Mouse (Mus musculus) MEL (cell line): ENCODE data around the gene Cacna2d4. TPM values are rescaled to one million over a fixed set of nuclear protein-coding genes. Genes with fewer than 3 reads are reported as not detected.

ENCODE experiments used
- DNase-seq: peaks from one replicate; pipeline ENCODE4 v3.0.0; 2011; ENCODE audit warnings: low read depth, low spot score
- H3K27ac ChIP-seq: 2 replicates; pipeline ENCODE4 v1.5.1; 2012; ENCODE audit warnings: low read depth, mild to moderate bottlenecking, control low read depth, low read length, moderate library complexity; ENCODE audit not compliant: control insufficient read depth
- H3K27me3 ChIP-seq, 2 experiments: fragments of 150-350 bp in 1 of 2; sonication (generic) in 1 of 2; 2 replicates each; pipeline ENCODE4 v1.6.1; 2012; ENCODE audit warnings: low read length in 2 of 2, mild to moderate bottlenecking in 2 of 2, improper control_type of control experiment in 1 of 2, moderate library complexity in 1 of 2; ENCODE audit not compliant: insufficient read depth in 2 of 2, control insufficient read depth in 1 of 2
- H3K36me3 ChIP-seq, 2 experiments: 2 replicates each; pipeline ENCODE4 v1.6.1; 2012 to 2014; ENCODE audit warnings: low read length in 2 of 2, improper control_type of control experiment in 1 of 2, inconsistent platforms in 1 of 2, mild to moderate bottlenecking in 1 of 2; ENCODE audit not compliant: insufficient read depth in 2 of 2, control insufficient read depth in 1 of 2
- H3K4me1 ChIP-seq, 2 experiments: fragments of 150-350 bp in 1 of 2; sonication (generic) in 1 of 2; 2 replicates each; pipeline ENCODE4 v1.6.1; 2012; ENCODE audit warnings: low read length in 2 of 2, improper control_type of control experiment in 1 of 2, mild to moderate bottlenecking in 1 of 2; ENCODE audit not compliant: insufficient read depth in 2 of 2, control insufficient read depth in 1 of 2
- H3K4me3 ChIP-seq, 2 experiments: fragments of 150-350 bp in 1 of 2; sonication (generic) in 1 of 2; 2 replicates each; pipeline ENCODE4 v1.5.1; 2012; ENCODE audit warnings: low read depth in 2 of 2, low read length in 2 of 2, mild to moderate bottlenecking in 2 of 2, moderate library complexity in 2 of 2, control low read depth in 1 of 2, improper control_type of control experiment in 1 of 2; ENCODE audit not compliant: control insufficient read depth in 1 of 2, insufficient read depth in 1 of 2
- H3K79me2 ChIP-seq: 2 replicates; pipeline ENCODE4 v1.6.1; 2012; ENCODE audit warnings: mild to moderate bottlenecking, low read length, moderate library complexity; ENCODE audit not compliant: control insufficient read depth, poor library complexity, insufficient read depth
- H3K9ac ChIP-seq: 2 replicates; pipeline ENCODE4 v1.6.1; 2012; ENCODE audit warnings: low read depth, mild to moderate bottlenecking, control low read depth, low read length, moderate library complexity; ENCODE audit not compliant: control insufficient read depth, poor library complexity, severe bottlenecking
- H3K9me3 ChIP-seq: fragments of 150-350 bp; sonication (generic); replicated peaks from 2 replicates; pipeline ENCODE4 v1.6.1; 2012; ENCODE audit warnings: mild to moderate bottlenecking, low read length, improper control_type of control experiment, moderate library complexity; ENCODE audit not compliant: insufficient read depth
- BHLHE40 ChIP-seq: IDR thresholded peaks from 2 replicates; pipeline ENCODE4 v1.6.1; 2012; ENCODE audit warnings: low read depth, mild to moderate bottlenecking, inconsistent platforms, low read length, improper control_type of control experiment, borderline replicate concordance
- CTCF ChIP-seq, 3 experiments: IDR thresholded peaks in 2 of 3; conservative IDR thresholded peaks in 1 of 3; 2 replicates each; pipeline ENCODE4 v1.5.1; 2011 to 2012; ENCODE audit warnings: low read length in 3 of 3, low read depth in 2 of 3, mild to moderate bottlenecking in 2 of 3, improper control_type of control experiment in 1 of 3, inconsistent platforms in 1 of 3, mixed read lengths in 1 of 3, moderate library complexity in 1 of 3; ENCODE audit not compliant: control insufficient read depth in 1 of 3, insufficient read depth in 1 of 3, poor library complexity in 1 of 3, severe bottlenecking in 1 of 3
- E2F4 ChIP-seq: IDR thresholded peaks from 2 replicates; pipeline ENCODE4 v1.6.1; 2011; ENCODE audit warnings: low read depth, low read length, improper control_type of control experiment, borderline replicate concordance
- ETS1 ChIP-seq: IDR thresholded peaks from 2 replicates; pipeline ENCODE4 v1.6.1; 2012; ENCODE audit warnings: low read depth, mild to moderate bottlenecking, inconsistent platforms, low read length, improper control_type of control experiment, moderate library complexity
- GABPA ChIP-seq: IDR thresholded peaks from 2 replicates; pipeline ENCODE4 v1.6.1; 2012; ENCODE audit warnings: low read depth, mild to moderate bottlenecking, inconsistent platforms, low read length, improper control_type of control experiment, moderate library complexity
- GATA1 ChIP-seq: IDR thresholded peaks from 2 replicates; pipeline ENCODE4 v1.6.1; 2011; ENCODE audit warnings: low read depth, low read length, improper control_type of control experiment
- HCFC1 ChIP-seq: IDR thresholded peaks from 2 replicates; pipeline ENCODE4 v1.6.1; 2012; ENCODE audit warnings: low read depth, mild to moderate bottlenecking, inconsistent platforms, low read length, improper control_type of control experiment, moderate library complexity
- JUND ChIP-seq: IDR thresholded peaks from 2 replicates; pipeline ENCODE4 v1.6.1; 2011; ENCODE audit warnings: low read depth, mild to moderate bottlenecking, improper control_type of control experiment, low read length
- MAFK ChIP-seq: IDR thresholded peaks from 2 replicates; pipeline ENCODE4 v1.6.1; 2011; ENCODE audit warnings: low read depth, mild to moderate bottlenecking, low read length, improper control_type of control experiment, borderline replicate concordance
- MEF2A ChIP-seq: IDR thresholded peaks from 2 replicates; pipeline ENCODE4 v1.6.1; 2014; ENCODE audit warnings: low read depth, mild to moderate bottlenecking, inconsistent platforms, low read length, improper control_type of control experiment; ENCODE audit not compliant: poor library complexity, insufficient replicate concordance, severe bottlenecking; ENCODE audit errors: extremely low read depth
- MXI1 ChIP-seq: IDR thresholded peaks from 2 replicates; pipeline ENCODE4 v1.6.1; 2011; ENCODE audit warnings: mild to moderate bottlenecking, low read depth, low read length, improper control_type of control experiment
- POLR2AphosphoS2 ChIP-seq: IDR thresholded peaks from 2 replicates; pipeline ENCODE4 v1.6.1; 2011; ENCODE audit warnings: low read length, improper control_type of control experiment
- RAD21 ChIP-seq: IDR thresholded peaks from 2 replicates; pipeline ENCODE4 v1.6.1; 2011; ENCODE audit warnings: mild to moderate bottlenecking, low read depth, low read length, improper control_type of control experiment
- SIN3A ChIP-seq: IDR thresholded peaks from 2 replicates; pipeline ENCODE4 v1.6.1; 2012; ENCODE audit warnings: low read length, improper control_type of control experiment, inconsistent platforms
- SMC3 ChIP-seq: IDR thresholded peaks from 2 replicates; pipeline ENCODE4 v1.6.1; 2011; ENCODE audit warnings: low read depth, low read length, improper control_type of control experiment
- TAL1 ChIP-seq: IDR thresholded peaks from 2 replicates; pipeline ENCODE4 v1.6.1; 2012; ENCODE audit warnings: mild to moderate bottlenecking, inconsistent platforms, low read length, moderate library complexity, mixed read lengths
- UBTF ChIP-seq: IDR thresholded peaks from 2 replicates; pipeline ENCODE4 v1.6.1; 2012; ENCODE audit warnings: low read depth, mild to moderate bottlenecking, inconsistent platforms, low read length, improper control_type of control experiment, moderate library complexity, borderline replicate concordance; ENCODE audit not compliant: insufficient read depth
- USF1 ChIP-seq: IDR thresholded peaks from 2 replicates; pipeline ENCODE4 v1.6.1; 2014; ENCODE audit warnings: low read depth, mild to moderate bottlenecking, inconsistent platforms, low read length, improper control_type of control experiment, moderate library complexity
- USF2 ChIP-seq, 2 experiments: IDR thresholded peaks; 2 replicates each; pipeline ENCODE4 v1.6.1; 2011 to 2012; ENCODE audit warnings: improper control_type of control experiment in 2 of 2, low read length in 2 of 2, borderline replicate concordance in 1 of 2, inconsistent platforms in 1 of 2, low read depth in 1 of 2, mild to moderate bottlenecking in 1 of 2; ENCODE audit not compliant: insufficient read depth in 1 of 2
- polyA plus RNA-seq, 2 experiments: library from polyadenylated mRNA; stranded (reverse) in 1 of 2; unstranded in 1 of 2; fragments of >175 nt in 1 of 2; fragments of >200 nt in 1 of 2; gene quantifications; 2 replicates each; pipeline versions ENCODE4 v1.2.1 to v1.2.4; 2012; ENCODE audit warnings: low replicate concordance in 2 of 2, low read depth in 1 of 2; ENCODE audit not compliant: insufficient read length in 2 of 2, insufficient read depth in 1 of 2, missing spikeins in 1 of 2
- total RNA-seq: library from RNA; depleted of rRNA; stranded (reverse); fragments of 300-350 nt; gene quantifications from 2 replicates; pipeline ENCODE4 v1.2.3, GENCODE M21; 2012

Cacna2d4 gene
- total and polyA plus RNA-seq, 3 experiments: 0.69 to 1.1 TPM; not detected in 1

DNA sequence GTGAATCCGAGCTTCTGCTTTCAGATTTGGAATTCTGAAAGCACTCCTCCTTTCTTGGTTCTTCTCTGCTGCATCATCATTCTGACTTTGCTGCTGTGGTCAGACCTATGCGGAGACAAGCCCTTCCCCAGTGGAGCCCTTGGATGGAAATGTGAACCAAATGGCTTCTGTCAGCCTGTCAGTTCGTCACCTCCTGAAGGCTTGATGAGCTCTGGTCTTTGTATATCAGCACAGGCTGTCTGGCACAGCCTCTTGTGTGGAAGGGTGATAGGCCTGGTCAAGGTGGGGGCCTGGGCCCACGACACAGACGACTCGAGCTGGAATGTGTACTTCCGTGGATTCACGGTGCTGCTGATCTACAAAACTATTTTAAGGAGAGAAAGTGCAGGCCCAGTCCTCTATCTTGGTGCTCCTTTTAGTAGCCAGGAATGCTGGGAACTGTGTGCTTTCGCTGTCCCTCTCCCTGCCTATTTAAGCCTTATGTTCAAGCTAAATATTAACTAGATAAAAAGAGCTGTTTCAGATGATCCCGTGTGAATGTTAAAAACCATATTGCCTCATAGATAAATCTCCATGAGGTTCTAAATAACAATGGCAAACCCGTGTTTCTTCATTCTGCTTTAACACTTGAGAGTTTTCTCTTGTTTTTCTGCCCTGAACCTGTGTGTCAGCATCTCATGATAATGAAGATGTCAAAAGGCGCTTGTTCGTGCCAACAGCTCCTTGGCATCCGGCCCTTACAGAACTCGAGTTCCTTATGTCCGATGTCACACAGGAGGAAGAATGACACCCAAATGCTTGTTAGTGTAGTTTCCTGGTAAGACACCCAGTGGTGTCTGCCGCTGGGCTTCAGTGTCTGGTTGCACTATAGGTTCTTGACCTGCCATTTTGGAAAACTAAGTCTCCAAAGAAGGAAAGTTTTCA, 39.7 kb upstream of the Cacna2d4 start, which contains the start of gene Cacna1c:
Gene Cacna1c (minus strand): TSS at position 37 of the 924 bp plus-strand sequence.
- no peak for DNase-seq

DNA sequence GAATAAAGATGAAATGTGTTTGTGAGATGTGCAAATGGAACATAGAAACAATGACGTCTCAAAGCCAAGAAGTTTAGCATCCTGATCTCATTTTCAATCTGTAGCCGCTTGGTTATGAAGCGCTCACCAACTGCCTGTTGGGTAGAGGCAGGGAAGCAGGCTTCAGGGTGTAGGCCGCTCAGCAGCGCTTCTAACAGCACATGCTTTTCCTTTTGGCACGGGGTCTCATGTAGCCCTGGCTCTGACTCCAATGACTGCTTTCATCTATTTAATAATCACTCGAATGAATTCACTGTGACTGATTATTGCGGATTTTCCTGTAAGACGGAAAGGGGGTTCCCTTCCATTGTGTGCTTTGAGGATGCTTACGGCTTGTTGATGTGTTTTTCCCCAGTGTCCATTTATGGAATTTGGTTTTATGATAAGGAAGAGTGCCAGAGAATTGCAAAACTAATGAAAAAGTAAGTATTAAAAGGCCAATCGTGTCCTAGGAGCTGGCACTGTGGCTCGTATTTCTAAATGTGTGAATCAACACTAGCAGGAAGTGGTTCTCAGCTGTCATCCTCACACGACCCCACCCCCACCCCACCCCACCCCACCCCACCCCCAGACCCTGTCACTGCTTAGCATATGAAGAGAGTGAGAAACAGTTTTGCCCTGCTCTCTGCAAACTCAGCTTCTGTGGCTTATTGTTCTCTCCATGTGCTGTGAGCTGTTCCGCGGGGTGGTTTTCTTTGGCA, 37.6 kb upstream of the Cacna2d4 start:
- no peaks in the 10 kb centered on the region for H3K4me1 ChIP-seq
- H3K9me3 ChIP-seq: no peaks in the 10 kb centered on the region
- H3K27me3 ChIP-seq: no peaks in the 10 kb centered on the region
- no peak for DNase-seq
- no peak overlapping the region for H3K27ac ChIP-seq
- TF ChIP-seq UBTF (no peak), USF2 (IDR thresholded peaks at IDR 0.05; ENCODE audit: borderline replicate concordance in 1 of 2, insufficient read depth in 1 of 2, low read depth in 1 of 2, low read length in 2 of 2) (no peak), TAL1 (no peak), GATA1 (no peak), HCFC1 (no peak), POLR2AphosphoS2 (no peak), E2F4 (no peak), SIN3A (no peak), MEF2A (no peak), BHLHE40 (no peak), ETS1 (no peak), JUND (no peak)
- H3K4me3 ChIP-seq: no peak overlapping the region
- no peaks in the 10 kb centered on the region for H3K79me2 ChIP-seq
- no peaks in the 10 kb centered on the region; a peak in 2 of 4 replicates for H3K36me3 ChIP-seq
- no peak overlapping the region for H3K9ac ChIP-seq

More for the DNA sequence above, 39.7 kb upstream of the Cacna2d4 start, which contains the start of gene Cacna1c:
- Histone ChIP-seq H3K9ac (no peak within 1 kb of the TSS), H3K36me3 (no peaks in the 10 kb centered on the region; a peak in 2 of 4 replicates), H3K4me3 (no peak within 1 kb of the TSS), H3K27ac (no peak within 1 kb of the TSS), H3K9me3 (no peaks in the 10 kb centered on the region), H3K27me3 (no peaks in the 10 kb centered on the region), H3K4me1 (no peaks in the 10 kb centered on the region), H3K79me2 (no peaks in the 10 kb centered on the region)
- no peak for TF ChIP-seq HCFC1
- TF ChIP-seq MAFK: no peak
- no peak for TF ChIP-seq USF1
- no peak for TF ChIP-seq RAD21
- no peak for TF ChIP-seq MXI1
- no peak for TF ChIP-seq CTCF (IDR thresholded peaks at IDR 0.05 in 2 of 3, conservative IDR thresholded peaks at IDR 0.05 in 1 of 3; ENCODE audit: control insufficient read depth in 1 of 3, insufficient read depth in 1 of 3, low read depth in 2 of 3, low read length in 3 of 3, poor library complexity in 1 of 3, severe bottlenecking in 1 of 3)
- no peak for TF ChIP-seq GABPA
- no peak for TF ChIP-seq SMC3
